ENCODE assay signal across 21 mouse cellular contexts in the genomic region with DNA sequence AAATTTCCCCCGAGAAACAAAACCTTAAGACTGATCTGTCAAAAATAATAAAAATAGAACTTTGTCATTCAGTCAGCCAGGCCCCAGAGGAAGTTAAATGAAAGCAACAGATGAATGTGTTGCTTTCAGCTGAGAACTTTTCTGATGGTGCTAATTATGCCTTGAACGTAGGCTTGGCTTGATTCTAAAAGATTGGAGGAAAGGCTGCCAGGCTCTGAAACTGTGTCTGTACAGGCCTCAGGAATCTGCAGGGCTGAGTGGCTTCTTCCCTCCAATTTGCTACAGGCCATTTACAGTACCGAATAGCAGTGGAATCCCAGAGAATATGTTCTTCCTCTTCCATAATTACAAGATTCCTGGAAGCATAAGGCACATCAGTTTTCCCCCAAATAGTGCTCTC.
A peak's percentile ranks its signal among the peaks of the same experiment; 100 is the strongest.
DNase-seq lines count a peak whose midpoint lies in the region; ATAC-seq lines count a peak whose summit lies in the region.
"Had no signal": no experiment of that assay in that cellular context is flagged by ENCODE, and none has a peak within 500 bp of the region (broad histone marks: within the 10 kb centered on the region; RNA-seq: fewer than 3 reads in every experiment).

No protein-coding gene starts in this region.

- no peak overlapping the region for H3K4me3 ChIP-seq in midbrain, embryonic 11.5 days (ENCODE audit: low read depth, low read length)
- H3K4me3 ChIP-seq: erythroblast, embryonic 14.5 days; heart, embryonic 15.5 days; left cerebral cortex, adult 2 months had no signal

- no peak for ATAC-seq in frontal cortex, adult (ENCODE audit: low TSS enrichment)
- no peak for ATAC-seq in midbrain, embryonic 11.5 days (ENCODE audit: low FRiP score)
- ATAC-seq: activated CD4-positive, CD25-positive, alpha-beta regulatory T cell, adult 4 months; Patski had no signal

- no peak overlapping the region for H3K9ac ChIP-seq in midbrain, embryonic 11.5 days (ENCODE audit: low read length)
- H3K9ac ChIP-seq: heart, embryonic 15.5 days had no signal

- H3K4me2 ChIP-seq in midbrain, embryonic 11.5 days, result no peak overlapping the region
- H3K4me2 ChIP-seq: heart, embryonic 15.5 days had no signal

- no peaks in the 10 kb centered on the region for H3K4me1 ChIP-seq in midbrain, embryonic 11.5 days (ENCODE audit: control insufficient read depth, insufficient read depth, low read length)
- H3K4me1 ChIP-seq: heart, embryonic 15.5 days had no signal

- H3K36me3 ChIP-seq in midbrain, embryonic 11.5 days (ENCODE audit: control insufficient read depth, insufficient read depth, low read length), result no peaks in the 10 kb centered on the region
- H3K36me3 ChIP-seq: heart, embryonic 15.5 days had no signal

- WGBS in midbrain, embryonic 11.5 days, result 75% methylated on average over 3 of the region's 3 CpGs

- H3K9me3 ChIP-seq in midbrain, embryonic 11.5 days (ENCODE audit: control insufficient read depth, low read length), result no peaks in the 10 kb centered on the region
- H3K9me3 ChIP-seq: heart, embryonic 15.5 days had no signal

- H3K27ac ChIP-seq in midbrain, embryonic 11.5 days (ENCODE audit: low read depth, low read length), result no peak overlapping the region
- H3K27ac ChIP-seq: heart, embryonic 15.5 days; left cerebral cortex, adult 2 months had no signal

- H3K27me3 ChIP-seq in midbrain, embryonic 11.5 days (ENCODE audit: control insufficient read depth, insufficient read depth, low read length), result no peaks in the 10 kb centered on the region
- H3K27me3 ChIP-seq: heart, embryonic 15.5 days; Patski had no signal

- peak; percentile 3 to 52 for DNase-seq in frontal cortex, adult 2 months (ENCODE audit: extremely low spot score in 1 of 2, low spot score in 1 of 2)
- peak; percentile 71 for DNase-seq in Muller cell, postnatal 12 days (ENCODE audit: inconsistent ontology term)
- DNase-seq in fat pad, adult 2 months (ENCODE audit: extremely low read depth, low read depth, low spot score), result peak; percentile 10
- DNase-seq in layer of hippocampus, postnatal 10 days (ENCODE audit: low spot score in 2 of 2), result peak; percentile 3 to 12
- DNase-seq in adrenal gland, postnatal 10 days, result no peak
- no peak for DNase-seq in midbrain, embryonic 11.5 days (ENCODE audit: low spot score, missing footprints)
- DNase-seq: cerebellum, adult 11 months; cerebellum, postnatal 36 days; gastrocnemius, postnatal 10 days; heart, adult 18-20 months; kidney, adult 8-10 months; kidney, postnatal 25 days; liver; lung, adult 18-20 months; thymus, adult 18-20 months had no signal

Comparison
In these comparisons a context has a peak if more than half of its experiments do, and no peak if none do; other contexts are left out.
1. DNase-seq: peak in frontal cortex, adult 2 months (2 of 2), Muller cell, postnatal 12 days (single experiment), fat pad, adult 2 months (single experiment) and layer of hippocampus, postnatal 10 days (2 of 2); none in adrenal gland, postnatal 10 days (single experiment) and midbrain, embryonic 11.5 days (single experiment).